In genomic region chr11:103076010-103076409, GRCm38 (mm10) we compare ENCODE assay signal across 18 mouse cellular contexts. TPM values are rescaled to one million over a fixed set of nuclear protein-coding genes. Genes with fewer than 3 reads are reported as not detected.
A peak's percentile ranks its signal among the peaks of the same experiment; 100 is the strongest.
DNase-seq lines count a peak whose midpoint lies in the region; ATAC-seq and TF ChIP-seq lines count a peak whose summit lies in the region.
"Had no signal": no experiment of that assay in that cellular context is flagged by ENCODE, and none has a peak within 500 bp of the region (broad histone marks: within the 10 kb centered on the region; RNA-seq: fewer than 3 reads in every experiment).

No protein-coding gene starts in this region.

- no peak overlapping the region for H3K4me3 ChIP-seq in stomach, postnatal 0 days (ENCODE audit: low read depth, low read length)
- H3K4me3 ChIP-seq: forebrain, embryonic 12.5 days; heart, embryonic 13.5 days; liver, embryonic 13.5 days had no signal

- H3K27me3 ChIP-seq in stomach, postnatal 0 days (ENCODE audit: control insufficient read depth, insufficient read depth, low read length), result no peaks in the 10 kb centered on the region
- H3K27me3 ChIP-seq: Patski had no signal

- no peak overlapping the region for H3K9ac ChIP-seq in stomach, postnatal 0 days (ENCODE audit: low read length)
- H3K9ac ChIP-seq: heart, embryonic 13.5 days; hindbrain, embryonic 14.5 days; liver, embryonic 13.5 days had no signal

- no peak for TF ChIP-seq EP300 in stomach, postnatal 0 days (optimal IDR thresholded peaks at IDR 0.05)

- no peak overlapping the region for H3K4me2 ChIP-seq in stomach, postnatal 0 days (replicated peaks; ENCODE audit: low read depth)
- H3K4me2 ChIP-seq: forebrain, embryonic 12.5 days; heart, embryonic 13.5 days; hindbrain, embryonic 14.5 days; liver, embryonic 13.5 days; midbrain, embryonic 11.5 days had no signal

- H3K36me3 ChIP-seq in stomach, postnatal 0 days (ENCODE audit: control insufficient read depth, insufficient read depth, low read length), result 0 out of 2 replicates have a peak, but pooled peaks cover 5% of the 10 kb centered on the region
- H3K36me3 ChIP-seq: forebrain, embryonic 12.5 days; liver, embryonic 13.5 days had no signal

- 84% methylated on average over 7 of the region's 7 CpGs for WGBS in stomach, postnatal 0 days

- H3K9me3 ChIP-seq in stomach, postnatal 0 days (ENCODE audit: control insufficient read depth, low read length), result no peaks in the 10 kb centered on the region
- H3K9me3 ChIP-seq: forebrain, embryonic 12.5 days; heart, embryonic 13.5 days; liver, embryonic 13.5 days had no signal

- H3K4me1 ChIP-seq in stomach, postnatal 0 days (replicated peaks; ENCODE audit: control insufficient read depth, insufficient read depth), result no peaks in the 10 kb centered on the region

- no peak overlapping the region for H3K27ac ChIP-seq in stomach, postnatal 0 days (replicated peaks)
- H3K27ac ChIP-seq: forebrain, embryonic 12.5 days; heart, embryonic 13.5 days; hindbrain, embryonic 14.5 days; liver, embryonic 13.5 days had no signal

- TF ChIP-seq CTCF in stomach, postnatal 0 days (IDR thresholded peaks at IDR 0.05; ENCODE audit: low read depth), result no peak

- ATAC-seq in stomach, postnatal 0 days (ENCODE audit: low FRiP score, low TSS enrichment), result no peak
- ATAC-seq: lung, postnatal 0 days; Patski had no signal

- intact Hi-C loops in gastrocnemius, postnatal 14 days (cut with DNase I; ENCODE audit: low total_unique reads), result no loop called here

- peak; percentile 18 for DNase-seq in gastrocnemius, postnatal 14 days
- no peak for DNase-seq in gastrocnemius, postnatal 10 days
- DNase-seq in retina, postnatal 1 day, result peak; percentile 42
- no peak for DNase-seq in retina, embryonic 14.5 days (ENCODE audit: low spot score)
- peak; percentile 73 to 76 for DNase-seq in cerebellum, postnatal 10 days
- peak; percentile 69 for DNase-seq in heart, postnatal 4 days
- no peak for DNase-seq in stomach, postnatal 0 days (ENCODE audit: low spot score)
- DNase-seq in gastrocnemius, adult 8-10 months (ENCODE audit: low spot score in 2 of 2), result no peak
- DNase-seq: kidney, adult 11 months; kidney, postnatal 36 days; liver, embryonic 13.5 days; right cerebral cortex, postnatal 25 days had no signal

RNA-seq across cellular contexts. Expression of gene Plcd3, which starts 25.4 kb away (rescaled TPM):
- total RNA-seq in gastrocnemius, postnatal 14 days (2021), result 1 to 10 TPM; 4.5 TPM
- 1 to 10 TPM; 5.8 to 8.6 TPM for total RNA-seq in gastrocnemius, postnatal 10 days (2021)
- 10 to 100 TPM; 28.0 to 34.8 TPM for total RNA-seq in heart, postnatal 4 days (2021)
- 4.2 and 5.0 TPM in 2 replicates for polyA plus RNA-seq in stomach, postnatal 0 days (2015; fragmentation: Nextera tagmentation; extraction: Ambion mirVana)
- total RNA-seq in gastrocnemius, adult 8-10 months (2022), result 1 to 10 TPM; 5.0 to 5.9 (median 5.5) TPM

RNA-seq across cellular contexts. Expression of gene Acbd4, which starts 25.5 kb away (rescaled TPM):
- total RNA-seq in gastrocnemius, postnatal 14 days (2021), result 10 to 100 TPM; 30.0 to 35.7 TPM
- total RNA-seq in gastrocnemius, postnatal 10 days (2021), result 10 to 100 TPM; 34.9 to 50.5 TPM
- total RNA-seq in heart, postnatal 4 days (2021), result 10 to 100 TPM; 25.9 to 29.2 TPM
- 28.6 and 36.7 TPM in 2 replicates for polyA plus RNA-seq in stomach, postnatal 0 days (2015; fragmentation: Nextera tagmentation; extraction: Ambion mirVana)
- 10 to 100 TPM; 25.6 to 46.5 (median 41.0) TPM for total RNA-seq in gastrocnemius, adult 8-10 months (2022)

RNA-seq across cellular contexts. Expression of gene Hexim1, which starts 40.0 kb away (rescaled TPM):
- 10 to 100 TPM; 20.7 to 21.5 TPM for total RNA-seq in gastrocnemius, postnatal 14 days (2021)
- total RNA-seq in gastrocnemius, postnatal 10 days (2021), result 10 to 100 TPM; 24.0 to 26.7 TPM
- 10 to 100 TPM; 14.8 to 15.7 TPM for total RNA-seq in heart, postnatal 4 days (2021)
- polyA plus RNA-seq in stomach, postnatal 0 days (2015; fragmentation: Nextera tagmentation; extraction: Ambion mirVana), result 3.8 and 4.1 TPM in 2 replicates
- 10 to 100 TPM; 15.1 to 25.6 (median 18.7) TPM for total RNA-seq in gastrocnemius, adult 8-10 months (2022)

RNA-seq across cellular contexts. Expression of gene Dcakd, which starts 47.9 kb away (rescaled TPM):
- total RNA-seq in gastrocnemius, postnatal 14 days (2021), result 10 to 100 TPM; 22.8 to 30.0 TPM
- total RNA-seq in gastrocnemius, postnatal 10 days (2021), result 10 to 100 TPM; 34.9 to 45.5 TPM
- total RNA-seq in heart, postnatal 4 days (2021), result 10 to 100 TPM; 76.4 to 77.9 TPM
- polyA plus RNA-seq in stomach, postnatal 0 days (2015; fragmentation: Nextera tagmentation; extraction: Ambion mirVana), result 36.8 and 42.3 TPM in 2 replicates
- total RNA-seq in gastrocnemius, adult 8-10 months (2022), result 10 to 100 TPM; 10.3 to 15.1 (median 13.0) TPM

RNA-seq across cellular contexts. Expression of gene Nmt1, which starts 48.0 kb away (rescaled TPM):
- total RNA-seq in gastrocnemius, postnatal 14 days (2021), result 10 to 100 TPM; 42.8 to 44.0 TPM
- 10 to 100 TPM; 41.5 to 49.7 TPM for total RNA-seq in gastrocnemius, postnatal 10 days (2021)
- total RNA-seq in heart, postnatal 4 days (2021), result 10 to 100 TPM; 57.6 to 62.7 TPM
- 45.9 and 52.3 TPM in 2 replicates for polyA plus RNA-seq in stomach, postnatal 0 days (2015; fragmentation: Nextera tagmentation; extraction: Ambion mirVana)
- total RNA-seq in gastrocnemius, adult 8-10 months (2022), result 10 to 100 TPM; 44.4 to 52.7 (median 50.5) TPM

Comparison
In these comparisons a context has a peak if more than half of its experiments do, and no peak if none do; other contexts are left out.
1. DNase-seq: peak in gastrocnemius, postnatal 14 days (single experiment), retina, postnatal 1 day (single experiment), cerebellum, postnatal 10 days (2 of 2) and heart, postnatal 4 days (single experiment); none in gastrocnemius, postnatal 10 days (single experiment), retina, embryonic 14.5 days (single experiment), stomach, postnatal 0 days (single experiment) and gastrocnemius, adult 8-10 months (0 of 2).